Mouse (Mus musculus) thymus, adult 18-20 months (tissue): ENCODE measurements at regions not wholly inside any gene's neighbourhood (a gene's known extent, or its start where the extent isn't known, plus 50 kb on each side); places are given as distances from the start of the nearest gene placed in this dataset.
A peak's percentile ranks its signal among the peaks of the same experiment; 100 is the strongest.

ENCODE experiments used
- DNase-seq, 2 experiments: peaks; one replicate each; pipeline ENCODE4 v3.0.0; 2022; ENCODE audit warnings: mixed read lengths in 2 of 2

- no peak for DNase-seq
Observed at GRCm38 (mm10) chr7:113121911-113122319, 85.3 kb upstream of the Arntl start.

GRCm38 (mm10) chr7:113126010-113126409 is 81.3 kb upstream of the Arntl start:
- no peak for DNase-seq

- no peak for DNase-seq
Observed at GRCm38 (mm10) chr7:113130552-113130951, 76.7 kb upstream of the Arntl start.

- DNase-seq, result peak in 1 of 2 experiments; percentile 21
Observed at GRCm38 (mm10) chr7:113131945-113132538, 75.2 kb upstream of the Arntl start.

GRCm38 (mm10) chr7:113133891-113134290 is 73.4 kb upstream of the Arntl start:
- no peak for DNase-seq

- DNase-seq, result no peak
Observed at GRCm38 (mm10) chr7:113140011-113140438, 67.2 kb upstream of the Arntl start.

GRCm38 (mm10) chr7:113141846-113142683 is 65.2 kb upstream of the Arntl start:
- DNase-seq, result no peak

- DNase-seq, result peak; percentile 58 to 59
Observed at GRCm38 (mm10) chr7:113143552-113143951, 63.7 kb upstream of the Arntl start.

GRCm38 (mm10) chr7:113145046-113145445 is 62.2 kb upstream of the Arntl start:
- no peak for DNase-seq

- no peak for DNase-seq
Observed at GRCm38 (mm10) chr7:113146108-113146507, 61.2 kb upstream of the Arntl start.

- no peak for DNase-seq
Observed at GRCm38 (mm10) chr7:113146526-113146925, 60.7 kb upstream of the Arntl start.

GRCm38 (mm10) chr7:113147391-113148332 is 59.6 kb upstream of the Arntl start:
- no peak for DNase-seq

- DNase-seq, result no peak
Observed at GRCm38 (mm10) chr7:113148700-113149099, 58.6 kb upstream of the Arntl start.

GRCm38 (mm10) chr7:113149966-113150470 is 57.2 kb upstream of the Arntl start:
- no peak for DNase-seq

- DNase-seq, result no peak
Observed at GRCm38 (mm10) chr7:113150789-113151188, 56.5 kb upstream of the Arntl start.

GRCm38 (mm10) chr7:113151499-113151898 is 55.8 kb upstream of the Arntl start:
- DNase-seq, result no peak

GRCm38 (mm10) chr7:113153386-113153785 is 53.9 kb upstream of the Arntl start:
- no peak for DNase-seq

GRCm38 (mm10) chr7:113154066-113154465 is 53.2 kb upstream of the Arntl start:
- no peak for DNase-seq

GRCm38 (mm10) chr7:113156366-113156765 is 50.9 kb upstream of the Arntl start:
- DNase-seq, result no peak

- no peak for DNase-seq
Observed at GRCm38 (mm10) chr7:113156861-113157747, 50.2 kb upstream of the Arntl start.
